Mouse (Mus musculus): Measurements from ENCODE around the gene Gm10721.
A peak's percentile ranks its signal among the peaks of the same experiment; 100 is the strongest.
"Not testable (repeated sequence)": the region's sequence is repeated elsewhere in the genome, so short reads cannot be mapped to it uniquely, and the experiment has no call there.

Gene Gm10721

DNA sequence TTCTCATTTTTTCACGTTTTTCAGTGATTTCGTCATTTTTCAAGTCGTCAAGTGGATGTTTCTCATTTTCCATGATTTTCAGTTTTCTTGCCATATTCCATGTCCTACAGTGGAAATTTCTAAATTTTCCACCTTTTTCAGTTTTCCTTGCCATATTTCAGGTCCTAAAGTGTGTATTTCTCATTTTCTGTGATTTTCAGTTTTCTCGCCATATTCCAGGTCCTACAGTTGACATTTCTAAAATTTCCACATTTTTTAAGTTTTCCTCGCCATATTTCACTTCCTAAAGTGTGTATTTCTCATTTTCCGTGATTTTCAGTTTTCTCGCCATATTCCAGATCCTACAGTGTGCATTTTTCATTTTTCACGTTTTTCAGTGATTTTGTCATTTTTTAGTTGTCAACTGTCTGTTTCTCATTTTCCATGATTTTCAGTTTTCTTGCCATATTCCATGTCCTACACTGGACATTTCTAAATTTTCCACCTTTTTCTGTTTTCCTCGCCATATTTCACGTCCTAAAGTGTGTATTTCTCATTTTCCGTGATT lies at the start of gene Gm10721:
Gene Gm10721, plus strand, starts transcription at position 408 of the 547 bp plus-strand sequence.
- DNase-seq (ENCODE audit: low spot score): not testable (repeated sequence)

DNA sequence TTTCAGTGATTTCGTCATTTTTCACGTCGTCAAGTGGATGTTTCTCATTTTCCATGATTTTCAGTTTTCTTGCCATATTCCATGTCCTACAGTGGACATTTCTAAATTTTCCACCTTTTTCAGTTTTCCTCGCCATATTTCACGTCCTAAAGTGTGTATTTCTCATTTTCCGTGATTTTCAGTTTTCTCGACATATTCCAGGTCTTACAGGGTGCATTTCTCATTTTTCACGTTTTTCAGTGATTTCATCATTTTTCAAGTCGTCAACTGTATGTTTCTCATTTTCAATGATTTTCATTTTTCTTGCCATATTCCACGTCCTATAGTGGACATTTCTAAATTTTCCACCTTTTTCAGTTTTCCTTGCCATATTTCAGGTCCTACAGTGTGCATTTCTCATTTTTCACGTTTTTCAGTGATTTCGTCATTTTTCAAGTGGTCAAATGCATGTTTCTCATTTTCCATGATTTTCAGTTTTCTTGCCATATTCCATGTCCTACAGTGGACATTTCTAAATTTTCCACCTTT lies 12.4 kb upstream of the Gm10721 start, which contains the start of gene Gm10722:
Gene Gm10722, plus strand, starts transcription at position 478 of the 528 bp plus-strand sequence.
- not testable (repeated sequence) for DNase-seq (ENCODE audit: low spot score)

DNA sequence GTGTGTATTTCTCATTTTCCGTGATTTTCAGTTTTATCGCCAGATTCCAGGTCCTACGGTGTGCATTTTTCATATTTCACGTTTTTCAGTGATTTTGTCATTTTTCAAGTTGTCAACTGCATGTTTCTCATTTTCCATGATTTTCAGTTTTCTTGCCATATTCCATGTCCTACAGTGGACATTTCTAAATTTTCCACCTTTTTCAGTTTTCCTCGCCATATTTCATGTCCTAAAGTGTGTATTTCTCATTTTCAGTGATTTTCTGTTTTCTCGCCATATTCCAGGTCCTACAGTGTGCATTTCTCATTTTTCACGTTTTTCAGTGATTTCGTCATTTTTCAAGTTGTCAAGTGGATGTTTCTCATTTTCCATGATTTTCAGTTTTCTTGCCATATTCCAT lies 11.9 kb upstream of the Gm10721 start:
- peak; percentile 31 for DNase-seq (ENCODE audit: low spot score)

DNA sequence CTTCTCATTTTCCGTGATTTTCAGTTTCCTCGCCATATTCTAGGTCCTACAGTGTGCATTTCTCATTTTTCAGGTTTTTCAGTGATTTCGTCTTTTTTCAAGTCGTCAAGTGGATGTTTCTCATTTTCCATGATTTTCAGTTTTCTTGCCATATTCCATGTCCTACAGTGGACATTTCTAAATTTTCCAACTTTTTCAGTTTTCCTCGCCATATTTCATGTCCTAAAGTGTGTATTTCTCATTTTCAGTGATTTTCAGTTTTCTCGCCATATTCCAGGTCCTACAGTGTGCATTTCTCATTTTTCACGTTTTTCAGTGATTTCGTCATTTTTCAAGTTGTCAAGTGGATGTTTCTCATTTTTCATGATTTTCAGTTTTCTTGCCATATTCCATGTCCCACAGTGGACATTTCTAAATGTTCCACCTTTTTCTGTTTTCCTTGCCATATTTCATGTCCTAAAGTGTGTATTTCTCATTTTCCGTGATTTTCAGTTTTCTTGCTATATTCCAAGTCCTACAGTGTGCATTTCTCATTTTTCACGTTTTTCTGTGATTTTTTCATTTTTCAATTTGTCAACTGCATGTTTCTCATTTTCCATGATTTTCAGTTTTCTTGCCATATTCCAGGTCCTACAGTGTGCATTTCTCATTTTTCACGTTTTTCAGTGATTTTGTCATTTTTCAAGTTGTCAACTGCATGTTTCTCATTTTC lies 10.8 kb upstream of the Gm10721 start:
- DNase-seq (ENCODE audit: low spot score): peak; percentile 100

DNA sequence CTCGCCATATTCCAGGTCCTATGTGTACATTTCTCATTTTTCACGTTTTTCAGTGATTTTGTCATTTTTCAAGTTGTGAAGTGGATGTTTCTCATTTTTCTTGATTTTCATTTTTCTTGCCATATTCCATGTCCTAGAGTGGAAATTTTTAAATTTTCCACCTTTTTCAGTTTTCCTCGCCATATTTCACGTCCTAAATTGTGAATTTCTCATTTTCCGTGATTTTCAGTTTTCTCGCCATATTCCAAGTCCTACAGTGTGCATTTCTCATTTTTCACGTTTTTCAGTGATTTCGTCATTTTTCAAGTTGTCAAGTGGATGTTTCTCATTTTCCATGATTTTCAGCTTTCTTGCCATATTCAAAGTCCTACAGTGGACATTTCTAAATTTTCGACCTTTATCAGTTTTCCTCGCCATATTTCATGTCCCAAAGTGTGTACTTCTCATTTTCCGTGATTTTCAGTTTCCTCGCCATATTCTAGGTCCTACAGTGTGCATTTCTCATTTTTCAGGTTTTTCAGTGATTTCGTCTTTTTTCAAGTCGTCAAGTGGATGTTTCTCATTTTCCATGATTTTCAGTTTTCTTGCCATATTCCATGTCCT lies 10.0 kb upstream of the Gm10721 start, which contains the start of gene Gm11168:
Gene Gm11168, plus strand, starts transcription at position 553 of the 603 bp plus-strand sequence.
- peak; percentile 3 for DNase-seq (ENCODE audit: low spot score)

DNA sequence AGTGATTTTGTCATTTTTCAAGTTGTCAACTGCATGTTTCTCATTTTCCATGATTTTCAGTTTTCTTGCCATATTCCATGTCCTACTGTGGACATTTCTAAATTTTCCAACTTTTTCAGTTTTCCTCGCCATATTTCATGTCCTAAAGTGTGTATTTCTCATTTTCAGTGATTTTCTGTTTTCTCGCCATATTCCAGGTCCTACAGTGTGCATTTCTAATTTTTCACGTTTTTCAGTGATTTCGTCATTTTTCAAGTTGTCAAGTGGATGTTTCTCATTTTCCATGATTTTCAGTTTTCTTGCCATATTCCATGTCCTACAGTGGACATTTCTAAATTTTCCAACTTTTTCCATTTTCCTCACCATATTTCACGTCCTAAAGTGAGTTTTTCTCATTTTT lies 6.8 kb upstream of the Gm10721 start:
- DNase-seq (ENCODE audit: low spot score): not testable (repeated sequence)

DNA sequence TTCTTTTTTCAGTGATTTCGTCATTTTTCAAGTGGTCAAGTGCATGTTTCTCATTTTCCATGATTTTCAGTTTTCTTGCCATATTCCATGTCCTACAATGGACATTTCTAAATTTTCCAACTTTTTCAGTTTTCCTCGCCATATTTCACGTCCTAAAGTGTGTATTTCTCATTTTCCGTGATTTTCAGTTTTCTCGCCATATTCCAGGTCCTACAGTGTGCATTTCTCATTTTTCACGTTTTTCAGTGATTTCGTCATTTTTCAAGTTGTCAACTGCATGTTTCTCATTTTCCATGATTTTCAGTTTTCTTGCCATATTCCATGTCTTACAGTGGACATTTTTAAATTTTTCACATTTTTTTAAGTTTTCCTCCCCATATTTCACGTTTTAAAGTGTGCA lies 6.3 kb upstream of the Gm10721 start:
- peak; percentile 89 for DNase-seq (ENCODE audit: low spot score)

DNA sequence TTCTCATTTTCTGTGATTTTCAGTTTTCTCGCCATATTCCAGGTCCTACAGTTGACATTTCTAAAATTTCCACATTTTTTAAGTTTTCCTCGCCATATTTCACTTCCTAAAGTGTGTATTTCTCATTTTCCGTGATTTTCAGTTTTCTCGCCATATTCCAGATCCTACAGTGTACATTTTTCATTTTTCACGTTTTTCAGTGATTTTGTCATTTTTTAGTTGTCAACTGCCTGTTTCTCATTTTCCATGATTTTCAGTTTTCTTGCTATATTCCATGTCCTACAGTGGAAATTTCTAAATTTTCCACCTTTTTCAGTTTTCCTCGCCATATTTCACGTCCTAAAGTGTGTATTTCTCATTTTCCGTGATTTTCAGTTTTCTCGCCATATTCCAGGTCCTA lies 5.7 kb upstream of the Gm10721 start:
- not testable (repeated sequence) for DNase-seq (ENCODE audit: low spot score)

DNA sequence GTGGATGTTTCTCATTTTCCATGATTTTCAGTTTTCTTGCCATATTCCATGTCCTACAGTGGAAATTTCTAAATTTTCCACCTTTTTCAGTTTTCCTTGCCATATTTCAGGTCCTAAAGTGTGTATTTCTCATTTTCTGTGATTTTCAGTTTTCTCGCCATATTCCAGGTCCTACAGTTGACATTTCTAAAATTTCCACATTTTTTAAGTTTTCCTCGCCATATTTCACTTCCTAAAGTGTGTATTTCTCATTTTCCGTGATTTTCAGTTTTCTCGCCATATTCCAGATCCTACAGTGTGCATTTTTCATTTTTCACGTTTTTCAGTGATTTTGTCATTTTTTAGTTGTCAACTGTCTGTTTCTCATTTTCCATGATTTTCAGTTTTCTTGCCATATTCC lies 3.6 kb upstream of the Gm10721 start:
- DNase-seq (ENCODE audit: low spot score): not testable (repeated sequence)

DNA sequence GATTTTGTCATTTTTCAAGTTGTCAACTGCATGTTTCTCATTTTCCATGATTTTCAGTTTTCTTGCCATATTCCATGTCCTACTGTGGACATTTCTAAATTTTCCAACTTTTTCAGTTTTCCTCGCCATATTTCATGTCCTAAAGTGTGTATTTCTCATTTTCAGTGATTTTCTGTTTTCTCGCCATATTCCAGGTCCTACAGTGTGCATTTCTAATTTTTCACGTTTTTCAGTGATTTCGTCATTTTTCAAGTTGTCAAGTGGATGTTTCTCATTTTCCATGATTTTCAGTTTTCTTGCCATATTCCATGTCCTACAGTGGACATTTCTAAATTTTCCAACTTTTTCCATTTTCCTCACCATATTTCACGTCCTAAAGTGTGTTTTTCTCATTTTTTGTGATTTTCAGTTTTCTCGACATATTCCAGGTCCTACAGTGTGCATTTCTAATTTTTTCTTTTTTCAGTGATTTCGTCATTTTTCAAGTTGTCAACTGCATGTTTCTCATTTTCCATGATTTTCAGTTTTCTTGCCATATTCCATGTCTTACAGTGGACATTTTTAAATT lies 802 bp upstream of the Gm10721 start:
- DNase-seq (ENCODE audit: low spot score): not testable (repeated sequence)

DNA sequence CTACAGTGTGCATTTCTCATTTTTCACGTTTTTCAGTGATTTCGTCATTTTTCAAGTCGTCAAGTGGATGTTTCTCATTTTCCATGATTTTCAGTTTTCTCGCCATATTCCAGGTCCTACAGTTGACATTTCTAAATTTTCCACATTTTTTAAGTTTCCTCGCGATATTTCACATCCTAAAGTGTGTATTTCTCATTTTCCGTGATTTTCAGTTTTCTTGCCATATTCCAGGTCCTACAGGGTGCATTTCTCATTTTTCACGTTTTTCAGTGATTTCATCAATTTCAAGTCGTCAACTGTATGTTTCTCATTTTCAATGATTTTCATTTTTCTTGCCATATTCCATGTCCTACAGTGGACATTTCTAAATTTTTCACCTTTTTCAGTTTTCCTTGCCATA lies 2.4 kb downstream of the Gm10721 start, which contains the start of gene Gm10720:
Gene Gm10720, plus strand, starts transcription at position 301 of the 400 bp plus-strand sequence.
- not testable (repeated sequence) for DNase-seq (ENCODE audit: low spot score)

DNA sequence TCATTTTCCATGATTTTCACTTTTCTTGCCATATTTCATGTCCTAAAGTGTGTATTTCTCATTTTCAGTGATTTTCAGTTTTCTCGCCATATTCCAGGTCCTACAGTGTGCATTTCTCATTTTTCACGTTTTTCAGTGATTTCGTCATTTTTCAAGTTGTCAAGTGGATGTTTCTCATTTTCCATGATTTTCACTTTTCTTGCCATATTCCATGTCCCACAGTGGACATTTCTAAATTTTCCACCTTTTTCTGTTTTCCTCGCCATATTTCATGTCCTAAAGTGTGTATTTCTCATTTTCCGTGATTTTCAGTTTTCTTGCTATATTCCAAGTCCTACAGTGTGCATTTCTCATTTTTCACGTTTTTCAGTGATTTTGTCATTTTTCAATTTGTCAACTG lies 3.0 kb downstream of the Gm10721 start:
- peak; percentile 5 for DNase-seq (ENCODE audit: low spot score)

DNA sequence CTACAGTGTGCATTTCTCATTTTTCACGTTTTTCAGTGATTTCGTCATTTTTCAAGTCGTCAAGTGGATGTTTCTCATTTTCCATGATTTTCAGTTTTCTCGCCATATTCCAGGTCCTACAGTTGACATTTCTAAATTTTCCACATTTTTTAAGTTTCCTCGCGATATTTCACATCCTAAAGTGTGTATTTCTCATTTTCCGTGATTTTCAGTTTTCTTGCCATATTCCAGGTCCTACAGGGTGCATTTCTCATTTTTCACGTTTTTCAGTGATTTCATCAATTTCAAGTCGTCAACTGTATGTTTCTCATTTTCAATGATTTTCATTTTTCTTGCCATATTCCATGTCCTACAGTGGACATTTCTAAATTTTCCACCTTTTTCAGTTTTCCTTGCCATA lies 4.2 kb downstream of the Gm10721 start, which contains the start of gene Gm10719:
Gene Gm10719, plus strand, starts transcription at position 301 of the 400 bp plus-strand sequence.
- not testable (repeated sequence) for DNase-seq (ENCODE audit: low spot score)

DNA sequence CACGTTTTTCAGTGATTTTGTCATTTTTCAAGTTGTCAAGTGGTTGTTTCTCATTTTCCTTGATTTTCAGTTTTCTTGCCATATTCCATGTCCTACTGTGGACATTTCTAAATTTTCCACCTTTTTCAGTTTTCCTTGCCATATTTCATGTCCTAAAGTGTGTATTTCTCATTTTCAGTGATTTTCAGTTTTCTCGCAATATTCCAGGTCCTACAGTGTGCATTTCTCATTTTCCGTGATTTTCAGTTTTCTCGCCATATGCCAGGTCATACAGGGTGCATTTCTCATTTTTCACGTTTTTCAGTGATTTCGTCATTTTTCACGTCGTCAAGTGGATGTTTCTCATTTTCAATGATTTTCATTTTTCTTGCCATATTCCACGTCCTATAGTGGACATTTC lies 6.0 kb downstream of the Gm10721 start:
- not testable (repeated sequence) for DNase-seq (ENCODE audit: low spot score)

DNA sequence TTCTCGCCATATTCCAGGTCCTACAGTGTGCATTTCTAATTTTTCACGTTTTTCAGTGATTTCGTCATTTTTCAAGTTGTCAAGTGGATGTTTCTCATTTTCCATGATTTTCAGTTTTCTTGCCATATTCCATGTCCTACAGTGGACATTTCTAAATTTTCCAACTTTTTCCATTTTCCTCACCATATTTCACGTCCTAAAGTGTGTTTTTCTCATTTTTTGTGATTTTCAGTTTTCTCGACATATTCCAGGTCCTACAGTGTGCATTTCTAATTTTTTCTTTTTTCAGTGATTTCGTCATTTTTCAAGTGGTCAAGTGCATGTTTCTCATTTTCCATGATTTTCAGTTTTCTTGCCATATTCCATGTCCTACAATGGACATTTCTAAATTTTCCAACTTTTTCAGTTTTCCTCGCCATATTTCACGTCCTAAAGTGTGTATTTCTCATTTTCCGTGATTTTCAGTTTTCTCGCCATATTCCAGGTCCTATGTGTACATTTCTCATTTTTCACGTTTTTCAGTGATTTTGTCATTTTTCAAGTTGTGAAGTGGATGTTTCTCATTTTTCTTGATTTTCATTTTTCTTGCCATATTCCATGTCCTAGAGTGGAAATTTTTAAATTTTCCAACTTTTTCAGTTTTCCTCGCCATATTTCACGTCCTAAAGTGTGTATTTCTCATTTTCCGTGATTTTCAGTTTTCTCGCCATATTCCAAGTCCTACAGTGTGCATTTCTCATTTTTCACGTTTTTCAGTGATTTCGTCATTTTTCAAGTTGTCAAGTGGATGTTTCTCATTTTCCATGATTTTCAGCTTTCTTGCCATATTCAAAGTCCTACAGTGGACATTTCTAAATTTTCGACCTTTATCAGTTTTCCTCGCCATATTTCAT lies 7.1 kb downstream of the Gm10721 start:
- DNase-seq (ENCODE audit: low spot score): peak; percentile 87

DNA sequence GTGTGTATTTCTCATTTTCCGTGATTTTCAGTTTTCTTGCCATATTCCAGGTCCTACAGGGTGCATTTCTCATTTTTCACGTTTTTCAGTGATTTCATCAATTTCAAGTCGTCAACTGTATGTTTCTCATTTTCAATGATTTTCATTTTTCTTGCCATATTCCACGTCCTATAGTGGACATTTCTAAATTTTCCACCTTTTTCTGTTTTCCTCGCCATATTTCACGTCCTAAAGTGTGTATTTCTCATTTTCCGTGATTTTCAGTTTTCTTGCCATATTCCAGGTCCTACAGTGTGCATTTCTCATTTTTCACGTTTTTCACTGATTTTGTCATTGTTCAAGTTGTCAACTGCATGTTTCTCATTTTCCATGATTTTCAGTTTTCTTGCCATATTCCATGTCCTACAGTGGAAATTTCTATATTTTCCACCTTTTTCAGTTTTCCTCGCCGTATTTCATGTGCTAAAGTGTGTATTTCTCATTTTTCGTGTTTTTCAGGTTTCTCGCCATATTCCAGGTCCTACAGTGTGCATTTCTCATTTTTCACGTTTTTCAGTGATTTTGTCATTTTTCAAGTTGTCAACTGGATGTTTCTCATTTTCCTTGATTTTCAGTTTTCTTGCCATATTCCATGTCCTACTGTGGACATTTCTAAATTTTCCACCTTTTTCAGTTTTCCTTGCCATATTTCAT lies 9.5 kb downstream of the Gm10721 start:
- DNase-seq (ENCODE audit: low spot score): peak; percentile 87

DNA sequence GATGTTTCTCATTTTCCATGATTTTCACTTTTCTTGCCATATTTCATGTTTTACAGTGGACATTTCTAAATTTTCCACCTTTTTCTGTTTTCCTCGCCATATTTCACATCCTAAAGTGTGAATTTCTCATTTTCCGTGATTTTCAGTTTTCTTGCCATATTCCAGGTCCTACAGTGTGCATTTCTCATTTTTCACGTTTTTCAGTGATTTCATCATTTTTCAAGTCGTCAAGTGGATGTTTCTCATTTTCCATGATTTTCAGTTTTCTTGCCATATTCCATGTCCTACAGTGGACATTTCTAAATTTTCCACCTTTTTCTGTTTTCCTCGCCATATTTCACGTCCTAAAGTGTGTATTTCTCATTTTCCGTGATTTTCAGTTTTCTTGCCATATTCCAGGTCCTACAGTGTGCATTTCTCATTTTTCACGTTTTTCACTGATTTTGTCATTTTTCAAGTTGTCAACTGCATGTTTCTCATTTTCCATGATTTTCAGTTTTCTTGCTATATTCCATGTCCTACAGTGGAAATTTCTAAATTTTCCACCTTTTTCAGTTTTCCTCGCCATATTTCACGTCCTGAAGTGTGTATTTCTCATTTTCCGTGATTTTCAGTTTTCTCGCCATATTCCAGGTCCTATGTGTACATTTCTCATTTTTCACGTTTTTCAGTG lies 10.5 kb downstream of the Gm10721 start, which contains the start of gene Gm10718:
Gene Gm10718, plus strand, starts transcription at position 236 of the 673 bp plus-strand sequence.
- DNase-seq (ENCODE audit: low spot score): peak; percentile 50

DNA sequence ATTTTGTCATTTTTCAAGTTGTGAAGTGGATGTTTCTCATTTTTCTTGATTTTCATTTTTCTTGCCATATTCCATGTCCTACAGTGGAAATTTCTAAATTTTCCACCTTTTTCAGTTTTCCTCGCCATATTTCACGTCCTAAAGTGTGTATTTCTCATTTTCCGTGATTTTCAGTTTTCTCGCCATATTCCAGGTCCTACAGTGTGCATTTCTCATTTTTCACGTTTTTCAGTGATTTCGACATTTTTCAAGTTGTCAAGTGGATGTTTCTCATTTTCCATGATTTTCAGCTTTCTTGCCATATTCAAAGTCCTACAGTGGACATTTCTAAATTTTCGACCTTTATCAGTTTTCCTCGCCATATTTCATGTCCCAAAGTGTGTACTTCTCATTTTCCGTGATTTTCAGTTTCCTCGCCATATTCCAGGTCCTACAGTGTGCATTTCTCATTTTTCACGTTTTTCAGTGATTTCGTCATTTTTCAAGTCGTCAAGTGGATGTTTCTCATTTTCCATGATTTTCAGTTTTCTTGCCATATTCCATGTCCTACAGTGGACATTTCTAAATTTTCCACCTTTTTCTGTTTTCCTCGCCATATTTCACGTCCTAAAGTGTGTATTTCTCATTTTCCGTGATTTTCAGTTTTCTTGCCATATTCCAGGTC lies 11.2 kb downstream of the Gm10721 start:
- peak; percentile 79 for DNase-seq (ENCODE audit: low spot score)

DNA sequence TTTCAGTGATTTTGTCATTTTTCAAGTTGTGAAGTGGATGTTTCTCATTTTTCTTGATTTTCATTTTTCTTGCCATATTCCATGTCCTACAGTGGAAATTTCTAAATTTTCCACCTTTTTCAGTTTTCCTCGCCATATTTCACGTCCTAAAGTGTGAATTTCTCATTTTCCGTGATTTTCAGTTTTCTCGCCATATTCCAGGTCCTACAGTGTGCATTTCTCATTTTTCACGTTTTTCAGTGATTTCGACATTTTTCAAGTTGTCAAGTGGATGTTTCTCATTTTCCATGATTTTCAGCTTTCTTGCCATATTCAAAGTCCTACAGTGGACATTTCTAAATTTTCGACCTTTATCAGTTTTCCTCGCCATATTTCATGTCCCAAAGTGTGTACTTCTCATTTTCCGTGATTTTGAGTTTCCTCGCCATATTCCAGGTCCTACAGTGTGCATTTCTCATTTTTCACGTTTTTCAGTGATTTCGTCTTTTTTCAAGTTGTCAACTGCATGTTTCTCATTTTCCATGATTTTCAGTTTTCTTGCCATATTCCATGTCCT lies 12.1 kb downstream of the Gm10721 start, which contains the start of gene Gm10717:
Gene Gm10717, plus strand, starts transcription at position 506 of the 556 bp plus-strand sequence.
- DNase-seq (ENCODE audit: low spot score): peak; percentile 65
